Mouse (Mus musculus): ENCODE measurements around the gene Casp3.
"Not testable (repeated sequence)": the region's sequence is repeated elsewhere in the genome, so short reads cannot be mapped to it uniquely, and the experiment has no call there.

The Casp3 gene

DNA sequence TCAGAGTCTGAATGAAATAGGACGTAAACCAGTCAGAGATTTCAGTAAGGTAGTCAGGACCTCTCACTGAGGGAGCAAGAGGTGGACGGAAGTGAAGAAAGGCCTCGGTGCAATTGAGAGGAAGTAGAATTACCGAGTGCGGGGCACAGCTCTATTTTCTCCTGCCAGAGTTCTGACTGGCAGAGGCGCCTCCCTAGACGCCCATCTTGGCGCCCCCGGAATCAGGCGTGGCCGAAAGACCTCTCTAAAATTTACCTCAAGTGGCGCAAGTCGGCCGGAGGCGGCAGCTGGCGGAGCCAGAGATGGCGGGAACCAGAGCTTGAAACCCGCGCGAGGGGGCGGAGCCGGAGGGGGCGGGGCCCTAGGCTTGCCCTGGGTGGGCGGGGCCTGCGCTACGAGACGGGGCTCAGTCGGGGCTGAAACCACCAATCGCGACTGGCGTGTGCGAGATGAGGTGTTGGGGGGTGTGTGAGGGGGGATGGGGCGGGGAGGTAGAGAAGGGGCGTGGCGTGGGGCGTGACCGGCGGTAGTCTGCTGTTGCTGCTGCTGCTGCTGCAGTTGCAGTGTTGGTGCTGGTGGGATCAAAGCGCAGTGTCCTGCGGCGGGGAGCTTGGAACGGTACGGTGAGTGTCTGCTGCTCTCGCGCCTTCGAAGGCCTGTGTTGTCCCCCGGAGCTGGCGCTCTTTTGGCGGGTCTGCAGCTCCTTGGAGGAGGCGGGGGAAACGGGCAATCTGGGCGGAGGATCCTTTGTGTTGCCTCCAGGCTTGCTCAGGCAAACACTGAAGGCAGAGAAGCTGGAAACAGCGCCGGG lies at the start of gene Casp3, which contains the start of gene Primpol:
Gene Casp3 (plus strand): TSS at position 413 of the 811 bp plus-strand sequence.
Gene Primpol (minus strand): TSS at position 334 of the 811 bp plus-strand sequence.
- peak; percentile 98 for DNase-seq

DNA sequence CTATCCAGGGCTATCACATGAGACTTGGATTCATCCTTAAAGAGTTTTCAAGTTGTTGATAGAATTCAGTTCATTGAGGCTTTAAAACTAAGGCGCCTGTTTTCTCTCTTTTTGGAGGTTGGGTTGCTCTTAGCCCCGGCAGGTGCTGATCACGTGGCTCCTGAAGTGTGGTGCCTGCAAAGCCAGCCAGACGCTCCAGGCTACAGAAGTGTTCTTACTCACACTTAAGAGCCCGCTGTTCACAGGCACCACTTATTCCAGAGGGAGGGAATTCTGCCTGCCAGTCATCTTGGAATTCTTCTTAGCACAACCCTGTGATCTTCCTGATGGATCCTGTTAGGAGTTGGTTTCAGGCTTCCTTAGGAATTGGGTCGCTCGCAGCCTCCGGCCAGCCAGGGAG lies 49.1 kb upstream of the Casp3 start:
- DNase-seq, result peak; percentile 85

- peak; percentile 23 for DNase-seq
Measured at GRCm38 (mm10) chr8:46568942-46569341, 48.1 kb upstream of the Casp3 start.

- DNase-seq, result peak; percentile 78
Measured at GRCm38 (mm10) chr8:46569659-46570441, 47.2 kb upstream of the Casp3 start.

DNA sequence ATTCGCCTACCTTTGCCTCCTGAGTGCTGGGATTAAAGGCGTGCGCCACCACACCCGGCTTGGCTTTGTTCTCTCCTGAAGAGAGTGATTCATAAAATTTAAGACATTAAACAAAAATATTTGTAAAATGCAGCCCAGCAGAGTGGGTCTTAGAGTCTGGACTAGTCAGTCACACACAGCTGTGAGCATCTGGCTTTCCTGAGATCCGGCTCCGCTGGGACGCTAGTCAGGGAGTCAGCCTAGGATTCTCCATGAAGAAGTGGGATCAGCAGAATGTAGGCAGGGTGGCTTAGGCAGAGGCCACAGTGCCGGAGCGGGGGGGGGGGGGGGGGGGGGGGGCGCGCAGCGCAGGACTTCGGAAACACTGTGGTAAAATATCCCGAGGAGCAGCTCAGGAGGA lies 46.4 kb upstream of the Casp3 start:
- no peak for DNase-seq

DNA sequence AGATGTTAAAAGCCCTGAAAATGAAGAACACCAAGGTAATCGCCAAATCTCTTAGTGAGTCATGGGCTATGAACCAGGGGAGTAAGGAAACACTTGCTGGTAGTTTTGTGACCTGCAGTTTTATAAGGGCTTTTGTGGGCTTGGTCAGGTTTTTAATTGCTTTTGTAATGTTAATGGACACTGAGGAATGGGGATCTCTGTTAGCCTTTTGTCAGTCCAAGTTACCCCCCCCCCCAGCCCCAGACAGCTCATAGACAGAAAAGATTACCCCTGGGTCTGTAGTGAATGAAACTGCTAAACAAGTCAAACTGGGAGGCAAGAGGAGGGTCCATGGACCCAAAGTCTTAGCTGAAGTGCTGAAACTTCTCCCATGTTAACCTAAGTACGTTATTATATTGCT lies 43.6 kb upstream of the Casp3 start:
- no peak for DNase-seq

- DNase-seq, result no peak
Measured at GRCm38 (mm10) chr8:46573964-46574363, 43.1 kb upstream of the Casp3 start.

GRCm38 (mm10) chr8:46578794-46579193 lies 38.3 kb upstream of the Casp3 start:
- no peak for DNase-seq

- not testable (repeated sequence) for DNase-seq
Measured at GRCm38 (mm10) chr8:46584328-46584727, 32.8 kb upstream of the Casp3 start.

GRCm38 (mm10) chr8:46585576-46585975 lies 31.5 kb upstream of the Casp3 start:
- no peak for DNase-seq

GRCm38 (mm10) chr8:46587911-46588310 lies 29.2 kb upstream of the Casp3 start:
- no peak for DNase-seq

DNA sequence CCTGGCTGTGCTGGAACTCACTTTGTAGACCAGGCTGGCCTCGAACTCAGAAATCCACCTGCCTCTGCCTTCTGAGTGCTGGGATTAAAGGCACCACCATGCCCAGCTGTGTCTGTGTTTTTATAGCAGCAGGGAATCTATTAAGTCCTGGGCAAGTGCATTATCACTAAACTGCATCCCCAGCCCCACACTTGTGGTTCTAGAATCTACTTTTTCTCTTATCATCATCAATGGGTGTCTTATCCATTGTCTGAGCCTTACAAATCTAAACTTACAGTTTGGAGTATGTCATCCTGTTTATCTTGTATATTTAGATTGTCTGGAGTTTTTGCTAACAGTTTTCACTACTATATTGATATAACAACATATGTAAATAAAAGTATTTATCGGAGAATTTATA lies 28.4 kb upstream of the Casp3 start:
- no peak for DNase-seq

DNA sequence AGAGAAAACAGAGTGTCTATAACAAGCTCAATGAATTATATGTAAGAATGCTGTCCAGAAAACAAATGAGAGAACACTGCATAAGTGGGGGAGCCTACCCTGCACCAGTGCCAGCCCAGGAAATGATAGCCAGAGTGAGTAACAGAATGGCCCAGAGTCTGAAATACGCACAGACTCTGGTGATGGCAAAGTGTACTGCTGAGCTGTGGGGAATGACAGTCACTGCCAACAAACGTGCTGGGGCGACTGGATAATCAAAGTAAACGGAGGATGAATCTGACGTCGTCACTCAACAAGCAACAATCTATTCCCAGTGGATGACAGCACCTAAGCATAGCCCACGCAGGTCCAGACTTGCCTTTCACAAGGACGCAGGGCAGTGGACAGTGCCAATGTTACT lies 24.0 kb upstream of the Casp3 start:
- no peak for DNase-seq

DNA sequence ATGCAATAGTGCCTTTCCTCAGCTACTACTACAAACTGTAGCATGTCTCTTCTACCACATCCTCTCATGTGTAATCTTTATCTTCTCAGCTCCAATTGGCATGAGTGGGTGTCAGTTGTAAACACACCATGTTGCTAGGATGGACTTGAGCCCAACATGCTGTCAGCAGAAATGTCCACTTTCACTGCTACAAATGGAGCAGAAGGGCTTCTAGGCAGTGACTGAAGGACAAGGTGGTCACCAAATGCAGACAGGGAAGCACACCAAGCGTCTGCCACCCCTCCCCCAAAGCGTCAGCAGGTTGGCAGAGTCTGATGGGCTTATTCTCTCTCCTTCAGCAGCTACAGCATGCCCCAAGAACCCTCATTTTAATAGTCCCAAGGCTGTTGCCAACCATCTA lies 23.3 kb upstream of the Casp3 start:
- no peak for DNase-seq

DNA sequence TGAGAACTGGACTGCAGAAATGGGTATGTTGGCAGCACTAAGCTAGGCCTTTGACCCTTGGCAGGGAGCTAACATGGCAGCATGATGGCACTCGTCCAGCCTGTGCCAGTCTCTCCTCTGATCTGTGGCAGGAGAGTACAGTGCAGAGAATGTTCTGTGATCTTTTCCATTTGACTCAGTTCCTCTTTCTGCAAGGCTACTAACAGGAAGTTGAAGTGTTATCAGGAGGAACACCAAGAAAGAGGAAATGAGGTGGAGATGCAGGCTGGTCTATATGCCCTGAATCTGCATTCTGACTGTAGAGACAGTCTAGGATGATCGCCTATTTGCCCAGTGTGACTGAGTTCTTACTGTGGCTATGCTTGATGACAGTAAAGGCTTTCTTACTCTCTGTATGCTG lies 21.5 kb upstream of the Casp3 start:
- peak; percentile 53 for DNase-seq

DNA sequence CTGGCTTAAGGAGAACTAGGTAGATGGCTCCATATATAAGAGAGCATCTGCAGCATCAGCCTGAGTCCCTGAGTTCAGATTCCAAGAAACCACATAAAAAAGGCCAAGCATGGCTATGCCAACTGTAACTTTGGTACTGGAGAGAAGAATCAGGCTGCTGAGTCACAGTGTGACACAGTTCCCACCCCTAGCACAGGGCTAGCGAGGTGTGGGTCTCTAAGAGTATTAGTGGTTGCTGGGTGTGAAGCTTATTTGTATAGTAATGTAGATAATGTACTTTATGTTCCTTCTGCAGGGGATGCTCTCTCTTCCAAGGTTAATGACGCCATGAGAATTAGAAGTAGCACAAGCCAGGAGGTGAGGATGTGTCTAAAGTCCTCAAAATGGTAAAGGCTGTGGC lies 20.6 kb upstream of the Casp3 start:
- DNase-seq, result no peak

DNA sequence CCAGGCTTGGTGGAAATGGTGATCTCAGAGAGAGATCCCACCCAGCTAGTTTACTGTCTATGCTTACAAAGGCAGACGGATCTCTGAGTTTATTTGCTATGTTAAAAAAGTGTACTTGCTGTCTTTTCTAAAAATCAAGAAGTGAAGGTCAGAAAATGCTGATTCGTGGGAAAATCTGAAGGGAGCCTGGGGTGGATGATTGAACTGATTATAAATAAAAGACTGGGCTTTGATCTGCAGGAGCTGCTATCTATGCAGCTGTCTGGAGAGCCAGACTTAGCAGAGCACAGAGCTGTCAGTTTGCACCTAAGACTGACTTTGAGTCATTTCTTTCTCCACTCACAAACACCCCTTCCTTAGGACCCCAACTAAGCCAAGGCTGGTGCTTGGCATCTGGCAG lies 19.7 kb upstream of the Casp3 start:
- DNase-seq, result no peak

GRCm38 (mm10) chr8:46598114-46598513 lies 19.0 kb upstream of the Casp3 start:
- DNase-seq, result no peak

- DNase-seq, result no peak
Measured at GRCm38 (mm10) chr8:46598753-46599152, 18.3 kb upstream of the Casp3 start.

- no peak for DNase-seq
Measured at GRCm38 (mm10) chr8:46599314-46599904, 17.7 kb upstream of the Casp3 start.

DNA sequence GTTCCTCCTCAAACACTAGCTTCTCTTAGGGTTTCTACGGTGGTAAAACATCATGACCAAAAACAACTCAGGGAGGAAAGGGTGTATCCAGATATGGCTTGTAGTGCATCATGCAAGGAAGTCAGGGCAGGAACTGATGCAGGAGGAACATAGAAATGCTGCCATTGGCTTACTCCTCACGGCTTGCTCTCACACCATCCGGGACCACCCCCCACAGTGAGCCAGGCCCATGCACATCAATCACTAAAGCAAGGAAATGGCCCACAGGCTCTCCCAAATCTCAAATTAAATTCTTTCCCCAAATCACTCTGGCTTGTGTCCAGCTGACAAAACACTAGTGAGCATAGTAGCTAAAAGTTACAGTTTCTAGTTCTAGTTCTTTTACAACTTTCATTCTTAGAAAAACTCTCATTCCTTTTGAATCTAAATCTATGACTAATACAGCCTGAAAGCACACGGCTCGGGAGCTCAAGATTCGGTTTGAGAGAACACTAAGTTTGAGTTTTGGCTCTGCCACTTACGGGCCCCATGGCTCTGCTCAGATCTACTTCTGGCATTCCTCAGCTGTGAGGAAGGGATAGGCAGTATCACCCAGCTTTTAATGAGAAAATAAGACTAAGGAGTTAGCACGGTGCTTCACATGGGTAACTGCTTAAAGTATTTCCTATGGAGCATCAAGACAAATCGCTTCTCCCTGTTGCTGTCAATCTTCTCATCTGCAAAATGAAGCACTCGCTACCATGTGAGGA lies 16.0 kb upstream of the Casp3 start:
- no peak for DNase-seq

GRCm38 (mm10) chr8:46603587-46603986 lies 13.5 kb upstream of the Casp3 start:
- no peak for DNase-seq

GRCm38 (mm10) chr8:46606930-46607329 lies 10.2 kb upstream of the Casp3 start:
- DNase-seq, result no peak
